7 mouse cellular contexts compared by ENCODE assay signal in genomic region chr5:125304245-125304856, GRCm38 (mm10). TPM values are rescaled to one million over a fixed set of nuclear protein-coding genes. Genes with fewer than 3 reads are reported as not detected.
DNase-seq lines count a peak whose midpoint lies in the region; ATAC-seq lines count a peak whose summit lies in the region.

No protein-coding gene starts in this region.

- no peak overlapping the region for H3K4me3 ChIP-seq in embryonic facial prominence, embryonic 12.5 days
- H3K4me3 ChIP-seq in lung, embryonic 15.5 days, result no peak overlapping the region
- H3K4me3 ChIP-seq in stomach, embryonic 16.5 days (replicated peaks; ENCODE audit: low read length), result peak overlapping the region; percentile 17; the same call in 1 of the 2 replicates

- no peak overlapping the region for H3K9ac ChIP-seq in embryonic facial prominence, embryonic 12.5 days
- no peak overlapping the region for H3K9ac ChIP-seq in lung, embryonic 15.5 days
- H3K9ac ChIP-seq in stomach, embryonic 16.5 days (ENCODE audit: low read length), result no peak overlapping the region

- H3K9me3 ChIP-seq in embryonic facial prominence, embryonic 12.5 days, result no peaks in the 10 kb centered on the region
- no peaks in the 10 kb centered on the region for H3K9me3 ChIP-seq in lung, embryonic 15.5 days
- no peaks in the 10 kb centered on the region for H3K9me3 ChIP-seq in stomach, embryonic 16.5 days (replicated peaks; ENCODE audit: control insufficient read depth, low read length)

- H3K4me1 ChIP-seq in embryonic facial prominence, embryonic 12.5 days, result peaks cover 11% of the 10 kb centered on the region; the same call in 1 of the 2 replicates
- 0 out of 2 replicates have a peak, but pooled peaks cover 5% of the 10 kb centered on the region for H3K4me1 ChIP-seq in lung, embryonic 15.5 days
- peaks cover 7% of the 10 kb centered on the region; the same call in 1 of the 2 replicates for H3K4me1 ChIP-seq in stomach, embryonic 16.5 days (ENCODE audit: control insufficient read depth, insufficient read depth, low read length)

- H3K36me3 ChIP-seq in embryonic facial prominence, embryonic 12.5 days, result peaks cover 15% of the 10 kb centered on the region
- peaks cover 5% of the 10 kb centered on the region for H3K36me3 ChIP-seq in lung, embryonic 15.5 days
- H3K36me3 ChIP-seq in stomach, embryonic 16.5 days (ENCODE audit: control insufficient read depth, insufficient read depth, low read length), result peaks cover 11% of the 10 kb centered on the region

- H3K4me2 ChIP-seq in embryonic facial prominence, embryonic 12.5 days (replicated peaks), result 0 out of 2 replicates have a peak overlapping the region, but pooled peaks have one; percentile 20
- H3K4me2 ChIP-seq in lung, embryonic 15.5 days, result peak overlapping the region; percentile 10; the same call in 1 of the 2 replicates
- peak overlapping the region; percentile 32 for H3K4me2 ChIP-seq in stomach, embryonic 16.5 days (ENCODE audit: low read depth, low read length)

- WGBS in embryonic facial prominence, embryonic 12.5 days, result 24% methylated on average over 18 of the region's 18 CpGs
- 24% methylated on average over 18 of the region's 18 CpGs for WGBS in lung, embryonic 15.5 days
- 19% methylated on average over 18 of the region's 18 CpGs for WGBS in stomach, embryonic 16.5 days

- peak; percentile 48 for ATAC-seq in embryonic facial prominence, embryonic 12.5 days (ENCODE audit: insufficient number of reproducible peaks, insufficient read depth, low FRiP score, low TSS enrichment)
- ATAC-seq in lung, embryonic 15.5 days (ENCODE audit: borderline replicate concordance, extremely low read depth, low FRiP score, low TSS enrichment), result peak; percentile 74
- peak; percentile 71 for ATAC-seq in stomach, embryonic 16.5 days (ENCODE audit: insufficient read depth, low FRiP score)

- peak; percentile 52 to 66 for DNase-seq in adrenal gland, postnatal 36 days
- DNase-seq in kidney, adult 11 months, result peak; percentile 28
- no peak for DNase-seq in thymus, postnatal 14 days
- no peak for DNase-seq in right cerebral cortex, postnatal 36 days (ENCODE audit: low spot score in 2 of 2)

- no peaks in the 10 kb centered on the region for H3K27me3 ChIP-seq in embryonic facial prominence, embryonic 12.5 days
- no peaks in the 10 kb centered on the region for H3K27me3 ChIP-seq in lung, embryonic 15.5 days
- H3K27me3 ChIP-seq in stomach, embryonic 16.5 days (ENCODE audit: control insufficient read depth, insufficient read depth, low read length), result no peaks in the 10 kb centered on the region

- 0 out of 2 replicates have a peak overlapping the region, but pooled peaks have one; percentile 14 for H3K27ac ChIP-seq in embryonic facial prominence, embryonic 12.5 days
- H3K27ac ChIP-seq in lung, embryonic 15.5 days, result no peak overlapping the region
- H3K27ac ChIP-seq in stomach, embryonic 16.5 days (ENCODE audit: low read length), result no peak overlapping the region

RNA-seq across cellular contexts. Expression of gene Scarb1, which starts 36.5 kb away (rescaled TPM):
- 1,000 to 10,000 TPM; 1,867 to 4,652 TPM for total RNA-seq in adrenal gland, postnatal 36 days (2021)
- polyA plus RNA-seq in embryonic facial prominence, embryonic 12.5 days (2016; fragmentation: Nextera tagmentation; extraction: Ambion mirVana), result 38.8 and 40.6 TPM in 2 replicates
- 61.2 and 65.6 TPM in 2 replicates for polyA plus RNA-seq in lung, embryonic 15.5 days (2015; fragmentation: Nextera tagmentation; extraction: Ambion mirVana)
- polyA plus RNA-seq in stomach, embryonic 16.5 days (2015; fragmentation: Nextera tagmentation; extraction: Ambion mirVana), result 60.6 and 61.4 TPM in 2 replicates

Comparison
In these comparisons a context has a peak if more than half of its experiments do, and no peak if none do; other contexts are left out.
1. DNase-seq: peak in adrenal gland, postnatal 36 days (2 of 2) and kidney, adult 11 months (single experiment); none in thymus, postnatal 14 days (single experiment) and right cerebral cortex, postnatal 36 days (0 of 2).
2. Peak in every context shown above with its lines, with median percentiles within 50 percentile points of each other: ATAC-seq and H3K4me2 ChIP-seq.